Mouse (Mus musculus) liver, adult 2 months (tissue): ENCODE data around the gene Napa. TPM values are rescaled to one million over a fixed set of nuclear protein-coding genes. Genes with fewer than 3 reads are reported as not detected.

Experiments used
- DNase-seq: peaks from one replicate; pipeline ENCODE4 v3.0.0-alpha.2; 2011; ENCODE audit warnings: low read depth, low spot score; ENCODE audit errors: extremely low read depth
- H3K27ac ChIP-seq: fragments of 200-500 bp; replicated peaks from 2 replicates; pipeline ENCODE4 v1.5.1; 2012; ENCODE audit warnings: low read depth, mild to moderate bottlenecking, control low read depth, inconsistent platforms, low read length; ENCODE audit not compliant: insufficient read depth
- H3K27me3 ChIP-seq: fragments of 200-500 bp; 2 replicates; pipeline ENCODE4 v1.6.1; 2012; ENCODE audit warnings: mild to moderate bottlenecking, moderate library complexity, low read length, inconsistent platforms; ENCODE audit not compliant: control insufficient read depth, insufficient read depth
- H3K36me3 ChIP-seq: fragments of 200-500 bp; 2 replicates; pipeline ENCODE4 v1.6.1; 2012; ENCODE audit warnings: low read length, inconsistent platforms; ENCODE audit not compliant: control insufficient read depth, insufficient read depth
- H3K4me1 ChIP-seq: fragments of 200-500 bp; 2 replicates; pipeline ENCODE4 v1.6.1; 2011; ENCODE audit warnings: low read length; ENCODE audit not compliant: control insufficient read depth, insufficient read depth
- H3K4me3 ChIP-seq: fragments of 200-500 bp; 2 replicates; pipeline ENCODE4 v1.5.1; 2011; ENCODE audit warnings: low read depth, mild to moderate bottlenecking, control low read depth, low read length, moderate library complexity; ENCODE audit not compliant: insufficient read depth
- H3K79me2 ChIP-seq: fragments of 200-500 bp; 2 replicates; pipeline ENCODE4 v1.6.1; 2012; ENCODE audit warnings: inconsistent platforms, mild to moderate bottlenecking, low read length, moderate library complexity; ENCODE audit not compliant: control insufficient read depth, insufficient read depth
- H3K9ac ChIP-seq: fragments of 200-500 bp; 2 replicates; pipeline ENCODE4 v1.6.1; 2012; ENCODE audit warnings: low read depth, mild to moderate bottlenecking, control low read depth, inconsistent platforms, low read length
- CTCF ChIP-seq: fragments of 200-500 bp; IDR thresholded peaks from 2 replicates; pipeline ENCODE4 v1.5.1; 2011; ENCODE audit warnings: low read depth, low read length, control low read depth
- POLR2A ChIP-seq: fragments of 200-500 bp; IDR thresholded peaks from 2 replicates; pipeline ENCODE4 v1.6.1; 2011; ENCODE audit warnings: low read length, control low read depth; ENCODE audit not compliant: insufficient read depth; ENCODE audit errors: extremely low read depth
- WGBS: fragments of 180-500 bp; shearing (Covaris S2); methylation state at CpG from one replicate; pipeline ENCODE4 v1.1.7; 2018; 5-methylcytosine and 5-hydroxymethylcytosine counted together
- polyA plus RNA-seq: library from polyadenylated mRNA; depleted of rRNA; stranded (reverse); fragments of >200 nt; gene quantifications from 2 replicates; pipeline ENCODE4 v1.2.3, GENCODE M21; 2012
- total RNA-seq: library from RNA; depleted of rRNA; stranded (reverse); fragments of >200 nt; gene quantifications from 2 replicates; pipeline ENCODE4 v1.2.3, GENCODE M21; 2014

Napa gene
- total and polyA plus RNA-seq, 2 experiments, result 47.4 to 146 TPM

GRCm38 (mm10) chr7:16120262-16120600 lies 22.0 kb downstream of the Napa start:
- H3K4me1 ChIP-seq, result peaks cover 3% of the 10 kb centered on the region; the same call in 1 of the 2 replicates
- H3K27ac ChIP-seq, result no peak overlapping the region
- DNase-seq, result no peak
- H3K36me3 ChIP-seq, result peaks cover 2% of the 10 kb centered on the region; the same call in 1 of the 2 replicates
- TF ChIP-seq POLR2A (no peak), CTCF (no peak)
- H3K4me3 ChIP-seq, result peak overlapping the region; percentile 82
- 24% methylated on average over 9 of the region's 9 CpGs for WGBS
- H3K27me3 ChIP-seq, result no peaks in the 10 kb centered on the region
- H3K79me2 ChIP-seq, result no peaks in the 10 kb centered on the region
- H3K9ac ChIP-seq, result peak overlapping the region; percentile 23

GRCm38 (mm10) chr7:16125829-16126228 lies 27.6 kb downstream of the Napa start:
- DNase-seq, result no peak
- peaks cover 5% of the 10 kb centered on the region; the same call in 1 of the 2 replicates for H3K27me3 ChIP-seq
- WGBS, result 86% methylated on average over 9 of the region's 9 CpGs

DNA sequence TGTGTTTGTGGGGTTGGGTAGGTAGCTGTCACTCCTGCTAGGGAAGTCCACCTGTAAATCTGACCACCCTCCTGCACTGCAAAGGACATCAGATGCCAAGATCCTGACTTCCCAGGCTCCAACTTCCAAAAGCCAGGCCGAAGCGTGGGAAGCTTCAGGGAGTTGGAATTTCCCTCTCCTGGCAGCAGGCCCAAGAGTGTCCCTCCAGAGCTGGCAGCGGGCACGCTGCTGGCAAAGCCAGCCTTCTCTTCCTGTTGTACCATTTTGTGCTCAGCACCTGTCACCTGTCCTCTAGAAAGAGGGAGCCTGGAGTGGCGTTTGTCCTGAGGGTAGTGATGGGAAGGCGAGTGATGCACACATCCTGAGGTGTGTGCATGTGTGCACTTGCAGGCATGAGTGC lies 30.1 kb downstream of the Napa start:
- Histone ChIP-seq H3K9ac (no peak overlapping the region), H3K27me3 (peaks cover 5% of the 10 kb centered on the region; the same call in 1 of the 2 replicates), H3K27ac (no peak overlapping the region), H3K79me2 (no peaks in the 10 kb centered on the region), H3K4me1 (peaks cover 2% of the 10 kb centered on the region), H3K36me3 (no peaks in the 10 kb centered on the region), H3K4me3 (no peak overlapping the region)
- no peak for DNase-seq
- TF ChIP-seq POLR2A (no peak), CTCF (no peak)
- WGBS, result 84% methylated on average over 6 of the region's 6 CpGs

More at GRCm38 (mm10) chr7:16125829-16126228, 27.6 kb downstream of the Napa start:
- Histone ChIP-seq H3K4me3 (no peak overlapping the region), H3K27ac (no peak overlapping the region), H3K79me2 (no peaks in the 10 kb centered on the region), H3K9ac (no peak overlapping the region), H3K36me3 (no peaks in the 10 kb centered on the region), H3K4me1 (peaks cover 2% of the 10 kb centered on the region)
- TF ChIP-seq POLR2A (no peak), CTCF (no peak)

DNA sequence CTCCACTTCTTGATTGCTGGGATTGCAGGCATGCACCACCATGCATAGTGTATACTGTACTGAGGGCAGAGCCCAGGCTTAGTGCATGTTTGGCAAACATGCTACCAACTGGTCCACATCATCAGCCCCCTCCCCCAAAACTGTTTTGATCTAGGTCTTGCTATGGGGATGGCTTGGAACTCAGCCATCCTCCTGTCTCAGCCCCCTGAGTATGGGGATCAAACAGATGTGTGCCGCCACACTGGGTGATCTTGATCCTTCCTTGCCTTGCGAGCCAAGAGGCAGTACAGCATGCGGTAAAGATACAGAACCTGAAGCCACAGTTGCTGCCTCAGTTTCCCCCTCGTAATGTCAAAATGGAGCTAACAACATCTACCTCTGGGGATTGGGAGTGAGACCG lies 30.6 kb downstream of the Napa start:
- Histone ChIP-seq H3K9ac (no peak overlapping the region), H3K36me3 (no peaks in the 10 kb centered on the region), H3K4me3 (no peak overlapping the region), H3K27ac (no peak overlapping the region), H3K27me3 (peaks cover 5% of the 10 kb centered on the region; the same call in 1 of the 2 replicates), H3K4me1 (peaks cover 2% of the 10 kb centered on the region), H3K79me2 (no peaks in the 10 kb centered on the region)
- 80% methylated on average over 5 of the region's 5 CpGs for WGBS
- TF ChIP-seq CTCF, result no peak
- TF ChIP-seq POLR2A, result no peak
- DNase-seq, result no peak

- Histone ChIP-seq H3K36me3 (no peaks in the 10 kb centered on the region), H3K4me3 (no peak within 1 kb of the TSS), H3K27ac (no peak within 1 kb of the TSS), H3K79me2 (no peaks in the 10 kb centered on the region), H3K9ac (no peak within 1 kb of the TSS), H3K4me1 (peaks cover 2% of the 10 kb centered on the region), H3K27me3 (peaks cover 5% of the 10 kb centered on the region; the same call in 1 of the 2 replicates)
- 10% methylated on average over 12 of the region's 12 CpGs for WGBS
- no peak for DNase-seq
- TF ChIP-seq CTCF (no peak), POLR2A (no peak)
These were observed 31.2 kb downstream of the Napa start, which contains the start of gene Slc8a2 for GRCm38 (mm10) chr7:16129421-16129845. Slc8a2 (plus strand) TSS chr7:16129826.

- DNase-seq, result no peak
- H3K9ac ChIP-seq, result no peak overlapping the region
- H3K4me3 ChIP-seq, result no peak overlapping the region
- no peaks in the 10 kb centered on the region for H3K36me3 ChIP-seq
- H3K27me3 ChIP-seq, result peaks cover 5% of the 10 kb centered on the region; the same call in 1 of the 2 replicates
- 4% methylated on average over 37 of the region's 38 CpGs for WGBS
- H3K79me2 ChIP-seq, result no peaks in the 10 kb centered on the region
- TF ChIP-seq POLR2A (no peak), CTCF (no peak)
- no peak overlapping the region for H3K27ac ChIP-seq
- peaks cover 2% of the 10 kb centered on the region for H3K4me1 ChIP-seq
These were observed 31.8 kb downstream of the Napa start for GRCm38 (mm10) chr7:16129846-16130691.
